Mouse (Mus musculus) midbrain, postnatal 0 days (tissue): Measurements from ENCODE around the gene Trip10. TPM values are rescaled to one million over a fixed set of nuclear protein-coding genes. Genes with fewer than 3 reads are reported as not detected.
"Not testable (repeated sequence)": the region's sequence is repeated elsewhere in the genome, so short reads cannot be mapped to it uniquely, and the experiment has no call there.

Experiments
- ATAC-seq: fragments of 200-750 bp; cut with Nextera tagmentation; 2 replicates; pipeline ENCODE4 v1.8.0; 2017; ENCODE audit warnings: moderate number of reproducible peaks, mild to moderate bottlenecking, moderate TSS enrichment, moderate library complexity; ENCODE audit not compliant: low FRiP score
- DNase-seq: peaks from one replicate; pipeline ENCODE4 v3.0.0-alpha.2; 2015; ENCODE audit warnings: low spot score
- H3K27ac ChIP-seq: fragments of 300-500 bp; sonication (generic); 2 replicates; pipeline ENCODE4 v1.5.1; 2014; ENCODE audit warnings: low read depth, mild to moderate bottlenecking, low read length, mixed read lengths
- H3K27me3 ChIP-seq: fragments of 300-500 bp; sonication (generic); 2 replicates; pipeline ENCODE4 v1.6.1; 2014; ENCODE audit warnings: low read length, control low read depth, mixed read lengths; ENCODE audit not compliant: insufficient read depth
- H3K36me3 ChIP-seq: fragments of 300-500 bp; sonication (generic); 2 replicates; pipeline ENCODE4 v1.6.1; 2014; ENCODE audit warnings: low read length, control low read depth, mixed read lengths; ENCODE audit not compliant: insufficient read depth
- H3K4me1 ChIP-seq: fragments of 300-500 bp; sonication (generic); 2 replicates; pipeline ENCODE4 v1.6.1; 2014; ENCODE audit warnings: mild to moderate bottlenecking, control low read depth, antibody characterized with exemption, low read length, mixed read lengths; ENCODE audit not compliant: insufficient read depth
- H3K4me2 ChIP-seq: fragments of 300-500 bp; sonication (generic); 2 replicates; pipeline ENCODE4 v1.6.1; 2014; ENCODE audit warnings: low read depth, mild to moderate bottlenecking, low read length, mixed read lengths; ENCODE audit not compliant: poor library complexity, severe bottlenecking
- H3K4me3 ChIP-seq: fragments of 300-500 bp; sonication (generic); 2 replicates; pipeline ENCODE4 v1.5.1; 2014; ENCODE audit warnings: low read depth, mild to moderate bottlenecking, low read length, moderate library complexity
- H3K9ac ChIP-seq: fragments of 300-500 bp; sonication (generic); replicated peaks from 2 replicates; pipeline ENCODE4 v1.6.1; 2014; ENCODE audit warnings: mild to moderate bottlenecking, low read length, moderate library complexity, mixed read lengths; ENCODE audit not compliant: poor library complexity, severe bottlenecking
- H3K9me3 ChIP-seq: fragments of 300-500 bp; sonication (generic); 2 replicates; pipeline ENCODE4 v1.6.1; 2016; ENCODE audit warnings: low read length, control low read depth
- CTCF ChIP-seq: IDR thresholded peaks from 2 replicates; pipeline ENCODE4 v1.5.1; 2016; ENCODE audit warnings: antibody characterized with exemption, mild to moderate bottlenecking
- WGBS: fragments of 180-500 bp; shearing (Covaris S2); extraction: QIAGEN DNeasy Blood & Tissue Kit; methylation state at CpG from one replicate; pipeline ENCODE4 v1.1.7; 2014; 5-methylcytosine and 5-hydroxymethylcytosine counted together
- polyA plus RNA-seq: library from polyadenylated mRNA; unstranded; fragments of >200 nt; fragmentation: Nextera tagmentation; extraction: Ambion mirVana; gene quantifications from 2 replicates; pipeline ENCODE4 v1.2.1, GENCODE M21; 2015
- total RNA-seq: library from RNA; depleted of rRNA; stranded (reverse); fragments of >200 nt; gene quantifications from 2 replicates; pipeline ENCODE4 v1.2.3, GENCODE M21; 2014

The Trip10 gene
- total and polyA plus RNA-seq, 2 experiments from 2014 or later, result 3.8 to 5.5 TPM

- no peak for TF ChIP-seq CTCF
These were observed 26.1 kb downstream of the Trip10 start for GRCm38 (mm10) chr17:57275111-57275996.

GRCm38 (mm10) chr17:57275997-57276351 lies 26.7 kb downstream of the Trip10 start:
- H3K4me2 ChIP-seq, result peak overlapping the region; percentile 80
- 0 out of 2 replicates have a peak, but pooled peaks cover 2% of the 10 kb centered on the region for H3K4me1 ChIP-seq
- H3K36me3 ChIP-seq, result no peaks in the 10 kb centered on the region
- whole genome bisulfite sequencing, result 3% methylated on average over 13 of the region's 13 CpGs
- DNase-seq (peak; percentile 5), ATAC-seq (peak; percentile 45; the same call in 1 of the 2 replicates)
- H3K9me3 ChIP-seq, result no peaks in the 10 kb centered on the region
- H3K27me3 ChIP-seq, result 0 out of 2 replicates have a peak, but pooled peaks cover 7% of the 10 kb centered on the region
- no peak for TF ChIP-seq CTCF
- peak overlapping the region; percentile 52; the same call in 1 of the 2 replicates for H3K9ac ChIP-seq
- peak overlapping the region; percentile 52 for H3K4me3 ChIP-seq
- no peak overlapping the region for H3K27ac ChIP-seq

More at GRCm38 (mm10) chr17:57275111-57275996, 26.1 kb downstream of the Trip10 start:
- Histone ChIP-seq H3K36me3 (no peaks in the 10 kb centered on the region), H3K27ac (no peak overlapping the region), H3K4me2 (peak overlapping the region; percentile 80), H3K27me3 (0 out of 2 replicates have a peak, but pooled peaks cover 7% of the 10 kb centered on the region), H3K9ac (peak overlapping the region; percentile 52), H3K4me3 (peak overlapping the region; percentile 52), H3K4me1 (0 out of 2 replicates have a peak, but pooled peaks cover 2% of the 10 kb centered on the region), H3K9me3 (no peaks in the 10 kb centered on the region)
- DNase-seq, result peak; percentile 59
- 2% methylated on average over 41 of the region's 53 CpGs for WGBS
- ATAC-seq, result peak; percentile 70

DNA sequence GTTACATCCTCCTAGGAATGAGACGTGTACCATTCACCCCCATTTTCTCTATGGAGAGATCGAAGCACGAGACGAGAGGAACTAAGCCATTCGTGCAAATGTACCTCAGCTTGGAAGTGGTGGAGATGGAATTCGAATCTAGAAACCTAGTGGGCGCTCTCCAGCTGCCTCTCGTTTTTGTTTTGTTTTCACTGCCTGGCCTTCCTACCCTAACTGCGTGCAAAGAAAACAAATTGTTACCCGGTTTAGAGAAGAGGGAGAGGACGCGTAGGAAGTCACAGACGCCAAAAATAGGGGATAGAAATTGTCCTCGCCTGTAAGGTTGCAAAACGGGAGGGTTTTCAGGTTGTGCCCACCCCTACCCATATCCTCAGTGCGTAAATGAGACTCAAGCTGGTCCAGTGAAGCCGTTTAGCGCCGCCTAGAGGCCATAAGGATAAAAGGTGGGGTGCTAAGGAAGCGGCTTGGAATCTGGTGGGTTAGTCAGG lies 27.4 kb downstream of the Trip10 start:
- H3K36me3 ChIP-seq, result no peaks in the 10 kb centered on the region
- H3K9ac ChIP-seq, result peak overlapping the region; percentile 36
- peak; percentile 67 for ATAC-seq
- WGBS, result under 1% methylated on average over 20 of the region's 20 CpGs
- peak overlapping the region; percentile 80 for H3K4me2 ChIP-seq
- H3K4me3 ChIP-seq, result peak overlapping the region; percentile 52
- 0 out of 2 replicates have a peak, but pooled peaks cover 7% of the 10 kb centered on the region for H3K27me3 ChIP-seq
- H3K27ac ChIP-seq, result no peak overlapping the region
- H3K4me1 ChIP-seq, result 0 out of 2 replicates have a peak, but pooled peaks cover 2% of the 10 kb centered on the region
- H3K9me3 ChIP-seq, result no peaks in the 10 kb centered on the region
- TF ChIP-seq CTCF, result peak; percentile 88
- peak; percentile 91 for DNase-seq

DNA sequence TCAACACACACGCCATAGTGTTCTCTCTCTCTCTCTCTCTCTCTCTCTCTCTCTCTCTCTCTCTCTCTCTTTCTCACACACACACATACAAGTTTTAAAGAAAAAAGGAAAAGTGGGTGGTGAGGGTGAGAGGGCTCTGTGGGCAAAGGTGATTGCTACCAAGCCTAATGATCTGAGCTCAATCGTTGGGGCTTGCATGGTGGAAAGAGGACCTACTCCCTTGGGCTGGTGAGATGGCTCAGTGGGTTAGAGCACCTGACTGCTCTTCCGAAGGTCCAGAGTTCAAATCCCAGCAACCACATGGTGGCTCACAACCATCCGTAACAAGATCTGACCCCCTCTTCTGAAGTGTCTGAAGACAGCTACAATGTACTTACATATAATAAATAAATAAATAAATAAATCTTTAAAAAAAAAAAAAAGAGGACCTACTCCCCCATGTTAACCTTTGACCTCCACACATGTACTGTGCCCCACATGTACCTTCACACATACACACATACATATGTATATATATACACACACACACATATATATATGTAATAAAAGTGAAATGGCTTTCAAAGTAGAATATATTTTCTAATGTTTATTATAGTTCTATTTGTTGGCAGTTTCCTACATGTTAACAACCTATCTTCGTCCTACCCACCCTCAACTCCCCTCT lies 28.5 kb downstream of the Trip10 start:
- H3K36me3 ChIP-seq, H3K9me3 ChIP-seq, H3K9ac ChIP-seq, H3K4me1 ChIP-seq, H3K27me3 ChIP-seq, H3K4me2 ChIP-seq, H3K27ac ChIP-seq, DNase-seq, ATAC-seq, H3K4me3 ChIP-seq: not testable (repeated sequence)
- WGBS, result 79% methylated on average over 4 of the region's 5 CpGs

GRCm38 (mm10) chr17:57278537-57278936 lies 29.3 kb downstream of the Trip10 start:
- no peak for TF ChIP-seq CTCF
- 91% methylated on average over 2 of the region's 2 CpGs for WGBS
- no peak overlapping the region for H3K4me3 ChIP-seq
- 0 out of 2 replicates have a peak, but pooled peaks cover 2% of the 10 kb centered on the region for H3K4me1 ChIP-seq
- no peak overlapping the region for H3K27ac ChIP-seq
- H3K4me2 ChIP-seq, result no peak overlapping the region
- 0 out of 2 replicates have a peak, but pooled peaks cover 3% of the 10 kb centered on the region for H3K27me3 ChIP-seq
- DNase-seq (no peak), ATAC-seq (no peak)
- H3K36me3 ChIP-seq, result no peaks in the 10 kb centered on the region
- no peak overlapping the region for H3K9ac ChIP-seq
- no peaks in the 10 kb centered on the region for H3K9me3 ChIP-seq
